ENCODE assay signal across 10 mouse cellular contexts in the genomic region with DNA sequence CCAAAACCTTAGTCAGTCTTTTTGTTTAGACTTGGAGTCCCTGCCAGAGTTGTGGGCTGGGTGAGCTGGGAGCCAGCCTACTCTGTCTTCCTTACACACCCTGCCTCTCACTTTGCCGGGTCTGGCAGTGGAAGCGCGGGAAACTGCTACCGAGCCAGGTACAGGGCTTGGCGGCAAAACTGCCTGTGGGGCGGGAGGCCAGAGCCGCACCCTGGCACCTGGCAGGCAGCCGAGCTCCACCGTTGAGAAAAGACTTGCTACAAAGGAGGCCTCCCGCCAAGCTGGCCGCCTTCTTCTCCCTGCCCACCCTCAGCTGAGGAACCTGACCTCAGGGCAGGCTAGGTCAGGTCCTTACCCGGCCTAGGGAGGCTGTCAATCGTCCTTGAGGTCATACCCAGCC. TPM values are rescaled to one million over a fixed set of nuclear protein-coding genes. Genes with fewer than 3 reads are reported as not detected.
DNase-seq lines count a peak whose midpoint lies in the region; ATAC-seq and TF ChIP-seq lines count a peak whose summit lies in the region.
"Had no signal": no experiment of that assay in that cellular context is flagged by ENCODE, and none has a peak within 500 bp of the region (broad histone marks: within the 10 kb centered on the region; RNA-seq: fewer than 3 reads in every experiment).

No protein-coding gene starts in this region.

- DNase-seq in hindbrain, embryonic 10.5 days (ENCODE audit: low spot score), result no peak
- DNase-seq in hindbrain, embryonic 14.5 days (ENCODE audit: low spot score), result no peak
- DNase-seq in cerebellum, postnatal 10 days, result peak; percentile 55 to 57
- DNase-seq in lung, embryonic 14.5 days, result peak; percentile 33
- peak; percentile 62 to 73 for DNase-seq in spleen, postnatal 4 days (ENCODE audit: low spot score in 2 of 2)
- DNase-seq in adipocyte (ENCODE audit: low spot score), result no peak
- DNase-seq in forebrain, embryonic 10.5 days (ENCODE audit: extremely low spot score, low spot score), result no peak
- no peak for DNase-seq in heart, postnatal 10 days

- H3K36me3 ChIP-seq in hindbrain, embryonic 10.5 days, result no peaks in the 10 kb centered on the region
- H3K36me3 ChIP-seq in hindbrain, embryonic 14.5 days (replicated peaks; ENCODE audit: control insufficient read depth, insufficient read depth), result no peaks in the 10 kb centered on the region
- H3K36me3 ChIP-seq in lung, embryonic 14.5 days (ENCODE audit: insufficient read depth), result no peaks in the 10 kb centered on the region
- no peaks in the 10 kb centered on the region for H3K36me3 ChIP-seq in forebrain, embryonic 10.5 days (replicated peaks)
- H3K36me3 ChIP-seq: embryonic facial prominence, embryonic 12.5 days; G1E had no signal

- H3K4me3 ChIP-seq in hindbrain, embryonic 10.5 days, result no peak overlapping the region
- no peak overlapping the region for H3K4me3 ChIP-seq in hindbrain, embryonic 14.5 days (replicated peaks; ENCODE audit: low read length)
- H3K4me3 ChIP-seq in lung, embryonic 14.5 days (ENCODE audit: low read depth, low read length), result no peak overlapping the region
- no peak overlapping the region for H3K4me3 ChIP-seq in forebrain, embryonic 10.5 days
- H3K4me3 ChIP-seq: embryonic facial prominence, embryonic 12.5 days had no signal

- H3K9me3 ChIP-seq in hindbrain, embryonic 10.5 days, result no peaks in the 10 kb centered on the region
- no peaks in the 10 kb centered on the region for H3K9me3 ChIP-seq in hindbrain, embryonic 14.5 days (ENCODE audit: control insufficient read depth, low read length)
- H3K9me3 ChIP-seq in lung, embryonic 14.5 days (ENCODE audit: low read depth, low read length), result no peaks in the 10 kb centered on the region
- H3K9me3 ChIP-seq in forebrain, embryonic 10.5 days, result no peaks in the 10 kb centered on the region
- H3K9me3 ChIP-seq: embryonic facial prominence, embryonic 12.5 days; G1E had no signal

- no peak overlapping the region for H3K9ac ChIP-seq in hindbrain, embryonic 14.5 days
- H3K9ac ChIP-seq in lung, embryonic 14.5 days, result no peak overlapping the region
- H3K9ac ChIP-seq: embryonic facial prominence, embryonic 12.5 days had no signal

- TF ChIP-seq CTCF in lung, embryonic 14.5 days (IDR thresholded peaks at IDR 0.05; ENCODE audit: low read depth), result no peak

- intact Hi-C loops in heart, postnatal 10 days (cut with DNase I), result loop anchor here (5.0 to 10.0 kb wide), 3 partner anchors 183 to 1838 kb away; no protein-coding TSS in a partner anchor

- no peak overlapping the region for H3K4me2 ChIP-seq in hindbrain, embryonic 14.5 days (replicated peaks)
- no peak overlapping the region for H3K4me2 ChIP-seq in lung, embryonic 14.5 days
- H3K4me2 ChIP-seq: embryonic facial prominence, embryonic 12.5 days had no signal

- ATAC-seq in hindbrain, embryonic 14.5 days (ENCODE audit: low FRiP score), result no peak
- ATAC-seq in lung, embryonic 14.5 days (ENCODE audit: insufficient read depth), result no peak

- peak overlapping the region; percentile 23; the same call in 1 of the 2 replicates for H3K27ac ChIP-seq in hindbrain, embryonic 10.5 days
- H3K27ac ChIP-seq in hindbrain, embryonic 14.5 days, result no peak overlapping the region
- H3K27ac ChIP-seq in lung, embryonic 14.5 days (ENCODE audit: low read depth), result no peak overlapping the region
- no peak overlapping the region for H3K27ac ChIP-seq in forebrain, embryonic 10.5 days
- H3K27ac ChIP-seq: embryonic facial prominence, embryonic 12.5 days had no signal

- 47% methylated on average over 13 of the region's 13 CpGs for WGBS in hindbrain, embryonic 10.5 days
- 33% methylated on average over 13 of the region's 13 CpGs for WGBS in hindbrain, embryonic 14.5 days
- WGBS in lung, embryonic 14.5 days, result 38% methylated on average over 13 of the region's 13 CpGs
- 49% methylated on average over 13 of the region's 13 CpGs for WGBS in forebrain, embryonic 10.5 days

- H3K4me1 ChIP-seq in hindbrain, embryonic 10.5 days (replicated peaks), result peaks cover 26% of the 10 kb centered on the region
- no peaks in the 10 kb centered on the region for H3K4me1 ChIP-seq in hindbrain, embryonic 14.5 days (replicated peaks; ENCODE audit: control insufficient read depth, insufficient read depth, low read length)
- H3K4me1 ChIP-seq in lung, embryonic 14.5 days (ENCODE audit: insufficient read depth), result no peaks in the 10 kb centered on the region
- peaks cover 16% of the 10 kb centered on the region for H3K4me1 ChIP-seq in forebrain, embryonic 10.5 days
- H3K4me1 ChIP-seq: embryonic facial prominence, embryonic 12.5 days had no signal

- 0 out of 2 replicates have a peak, but pooled peaks cover 10% of the 10 kb centered on the region for H3K27me3 ChIP-seq in hindbrain, embryonic 10.5 days (ENCODE audit: insufficient read depth, poor library complexity, severe bottlenecking)
- no peaks in the 10 kb centered on the region for H3K27me3 ChIP-seq in hindbrain, embryonic 14.5 days (ENCODE audit: control insufficient read depth, insufficient read depth, low read length)
- no peaks in the 10 kb centered on the region for H3K27me3 ChIP-seq in lung, embryonic 14.5 days (ENCODE audit: insufficient read depth, low read length)
- H3K27me3 ChIP-seq in forebrain, embryonic 10.5 days (ENCODE audit: poor library complexity, severe bottlenecking), result 0 out of 2 replicates have a peak, but pooled peaks cover 9% of the 10 kb centered on the region
- H3K27me3 ChIP-seq: embryonic facial prominence, embryonic 12.5 days had no signal

RNA-seq across cellular contexts. Expression of gene Bmp8b, which starts 24.2 kb away (rescaled TPM):
- polyA plus RNA-seq in hindbrain, embryonic 10.5 days (2016; fragmentation: Nextera tagmentation; extraction: Ambion mirVana), result 0.25 and 0.60 TPM in 2 replicates
- 0.42 and 0.59 TPM in 2 replicates for polyA plus RNA-seq in hindbrain, embryonic 14.5 days (2014; fragmentation: Nextera tagmentation; extraction: Ambion mirVana)
- polyA plus RNA-seq in lung, embryonic 14.5 days (2014; fragmentation: Nextera tagmentation; extraction: Ambion mirVana), result 0.70 and 0.79 TPM in 2 replicates
- polyA plus RNA-seq in forebrain, embryonic 10.5 days (2016; fragmentation: Nextera tagmentation; extraction: Ambion mirVana), result 0.12 and 0.15 TPM in 2 replicates
- total RNA-seq in heart, postnatal 10 days (2021), result not detected
- polyA plus RNA-seq: G1E had no signal

RNA-seq across cellular contexts. Expression of gene Oxct2b, which starts 35.3 kb away (rescaled TPM):
- not detected in 2 replicates for polyA plus RNA-seq in hindbrain, embryonic 10.5 days (2016; fragmentation: Nextera tagmentation; extraction: Ambion mirVana)
- 0.65 and 1.1 TPM in 2 replicates for polyA plus RNA-seq in hindbrain, embryonic 14.5 days (2014; fragmentation: Nextera tagmentation; extraction: Ambion mirVana)
- polyA plus RNA-seq in lung, embryonic 14.5 days (2014; fragmentation: Nextera tagmentation; extraction: Ambion mirVana), result not detected in 2 replicates
- 0.10 TPM in 1 of 2 replicates, not detected in the other for polyA plus RNA-seq in forebrain, embryonic 10.5 days (2016; fragmentation: Nextera tagmentation; extraction: Ambion mirVana)
- total RNA-seq in heart, postnatal 10 days (2021), result not detected
- total RNA-seq: G1E had no signal

RNA-seq across cellular contexts. Expression of gene Ppie, which starts 59.0 kb away (rescaled TPM):
- 114 and 127 TPM in 2 replicates for polyA plus RNA-seq in hindbrain, embryonic 10.5 days (2016; fragmentation: Nextera tagmentation; extraction: Ambion mirVana)
- polyA plus RNA-seq in hindbrain, embryonic 14.5 days (2014; fragmentation: Nextera tagmentation; extraction: Ambion mirVana), result 50.2 and 54.9 TPM in 2 replicates
- polyA plus RNA-seq in lung, embryonic 14.5 days (2014; fragmentation: Nextera tagmentation; extraction: Ambion mirVana), result 109 and 110 TPM in 2 replicates
- 142 and 145 TPM in 2 replicates for polyA plus RNA-seq in forebrain, embryonic 10.5 days (2016; fragmentation: Nextera tagmentation; extraction: Ambion mirVana)
- 10 to 100 TPM; 28.4 to 29.2 TPM for total RNA-seq in heart, postnatal 10 days (2021)

Comparison
In these comparisons a context has a peak if more than half of its experiments do, and no peak if none do; other contexts are left out.
1. DNase-seq: peak in cerebellum, postnatal 10 days (2 of 2), lung, embryonic 14.5 days (single experiment) and spleen, postnatal 4 days (2 of 2); none in hindbrain, embryonic 10.5 days (single experiment), hindbrain, embryonic 14.5 days (single experiment), adipocyte (single experiment), forebrain, embryonic 10.5 days (single experiment) and heart, postnatal 10 days (0 of 2).